Mouse (Mus musculus) lung, adult 2 months (tissue): Measurements from ENCODE around the gene Akr1c21.

Experiments
- CTCF ChIP-seq: fragments of 200-500 bp; IDR thresholded peaks from 2 replicates; pipeline ENCODE4 v1.5.1; 2011; ENCODE audit warnings: mild to moderate bottlenecking, low read length, control low read depth; ENCODE audit not compliant: insufficient read depth
- POLR2A ChIP-seq: fragments of 200-500 bp; IDR thresholded peaks from 2 replicates; pipeline ENCODE4 v1.6.1; 2011; ENCODE audit warnings: low read depth, mild to moderate bottlenecking, control low read depth, low read length, borderline replicate concordance; ENCODE audit errors: extremely low read depth

GRCm38 (mm10) chr13:4608961-4609409 lies 35.1 kb downstream of the Akr1c21 start, which contains the start of gene Akr1e1:
- TF ChIP-seq CTCF (no peak), POLR2A (peak; percentile 81; the same call in 1 of the 2 replicates)
